Mouse (Mus musculus): ENCODE results near the gene Slc22a14. TPM values are rescaled to one million over a fixed set of nuclear protein-coding genes. Genes with fewer than 3 reads are reported as not detected.
A peak's percentile ranks its signal among the peaks of the same experiment; 100 is the strongest.

Slc22a14 gene
- polyA plus RNA-seq, 1 experiment from 2014 or later = not detected

DNA sequence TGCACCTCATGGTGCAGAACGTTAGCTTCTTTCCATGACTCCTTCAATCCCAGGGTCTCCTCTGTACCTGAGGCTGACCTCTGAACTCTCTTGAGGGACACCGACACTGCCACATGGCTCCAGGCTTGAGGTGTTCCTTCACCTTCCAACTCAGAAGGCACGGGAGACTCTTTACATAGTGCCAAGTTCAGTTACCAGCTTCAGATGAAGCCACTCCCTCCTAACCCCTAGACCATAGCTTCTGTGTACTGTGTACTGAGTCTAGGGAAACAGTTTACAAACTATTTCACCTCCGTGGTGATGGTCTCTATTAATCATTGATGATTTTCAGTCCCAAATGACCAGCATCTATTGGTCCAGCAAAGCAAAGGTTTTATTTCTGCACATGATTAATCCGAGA, 163.7 kb downstream of the Slc22a14 start:
- WGBS = 85% methylated on average over 5 of the region's 5 CpGs
- Histone ChIP-seq H3K9me3 (no peaks in the 10 kb centered on the region), H3K4me3 (no peak overlapping the region), H3K36me3 (no peaks in the 10 kb centered on the region), H3K27me3 (ENCODE audit: insufficient read depth, poor library complexity, severe bottlenecking) (no peaks in the 10 kb centered on the region), H3K27ac (no peak overlapping the region), H3K4me1 (no peaks in the 10 kb centered on the region)
- DNase-seq (ENCODE audit: low spot score) = no peak

DNA sequence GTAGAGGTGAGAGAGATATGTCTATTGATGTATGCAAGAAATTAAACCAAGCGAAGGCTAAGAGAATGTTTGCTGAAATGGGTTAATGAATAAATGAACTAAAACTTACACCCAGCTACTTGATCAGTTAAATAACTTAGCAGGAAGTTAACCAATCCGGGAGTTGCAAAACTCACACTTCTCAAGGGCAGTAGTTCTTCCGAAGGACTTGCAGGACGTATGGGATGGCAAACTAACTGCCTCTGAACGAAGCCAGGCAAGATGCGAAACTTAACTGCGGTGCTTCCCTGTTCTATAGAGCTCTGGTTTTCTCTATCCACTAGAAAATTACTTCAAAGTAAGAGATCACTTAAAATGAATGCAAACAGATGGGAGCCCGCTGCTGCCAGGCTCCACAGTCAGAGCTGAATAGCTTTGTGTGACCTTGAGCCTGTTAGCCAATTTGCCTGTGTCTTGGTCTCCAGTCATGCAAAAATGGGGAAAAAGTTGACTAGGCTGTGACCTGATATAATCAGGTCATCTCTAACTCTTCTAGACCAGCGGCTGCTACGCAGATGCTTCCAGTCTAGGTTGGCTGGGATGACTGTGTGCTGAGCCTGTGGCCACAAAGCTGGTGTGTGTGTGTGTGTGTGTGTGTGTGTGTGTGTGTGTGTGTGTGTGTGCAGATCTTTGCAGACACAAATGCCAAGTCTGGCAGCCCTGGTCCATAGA, 166.0 kb downstream of the Slc22a14 start:
- Histone ChIP-seq H3K36me3 (no peaks in the 10 kb centered on the region), H3K4me1 (no peaks in the 10 kb centered on the region), H3K4me3 (no peak overlapping the region), H3K9me3 (no peaks in the 10 kb centered on the region), H3K27ac (no peak overlapping the region), H3K27me3 (ENCODE audit: insufficient read depth, poor library complexity, severe bottlenecking) (no peaks in the 10 kb centered on the region)
- DNase-seq (ENCODE audit: low spot score) = no peak
- 84% methylated on average over 10 of the region's 10 CpGs for WGBS

DNA sequence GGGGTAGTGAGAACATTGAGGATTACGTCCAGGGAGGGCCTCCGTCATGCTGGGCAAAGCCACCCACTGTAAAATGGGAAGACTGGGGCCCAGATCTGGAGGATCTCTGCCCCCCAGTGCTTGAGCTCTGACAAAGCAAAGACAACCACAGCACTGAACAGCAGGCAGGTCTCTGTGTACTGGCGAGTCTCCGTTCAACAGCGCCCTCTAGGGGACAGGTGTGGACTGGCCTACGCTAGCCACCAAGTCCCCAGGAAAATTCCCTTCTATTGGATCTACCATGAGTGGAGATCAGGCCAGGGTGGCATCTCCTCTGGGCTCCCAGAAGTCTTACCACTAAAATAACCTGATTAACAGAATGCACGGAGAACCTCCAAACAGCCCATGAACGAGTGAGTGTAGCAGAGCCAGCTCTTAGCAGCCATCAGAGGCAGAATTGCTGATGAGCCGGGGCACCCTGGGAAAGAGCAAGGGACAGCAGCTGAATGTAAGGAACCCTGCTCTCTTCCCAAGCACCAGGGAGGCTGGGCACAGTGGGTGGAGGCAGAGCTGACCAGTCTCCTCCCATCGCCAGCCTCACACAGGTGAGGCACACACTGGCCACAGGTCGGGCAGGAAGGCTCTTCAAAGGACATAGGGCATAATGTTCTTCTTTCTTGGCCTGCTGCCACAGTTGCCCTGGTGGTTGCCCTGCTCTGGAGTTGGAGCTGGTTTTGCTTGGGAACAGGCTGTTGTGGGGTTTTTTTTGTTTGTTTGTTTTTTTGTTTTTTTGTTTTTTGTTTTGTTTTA, 173.0 kb downstream of the Slc22a14 start:
- Histone ChIP-seq H3K9me3 (no peaks in the 10 kb centered on the region), H3K27me3 (ENCODE audit: insufficient read depth, poor library complexity, severe bottlenecking) (no peaks in the 10 kb centered on the region), H3K36me3 (no peaks in the 10 kb centered on the region), H3K27ac (no peak overlapping the region), H3K4me3 (no peak overlapping the region), H3K4me1 (no peaks in the 10 kb centered on the region)
- DNase-seq (ENCODE audit: low spot score) = no peak
- 33% methylated on average over 11 of the region's 11 CpGs for WGBS

DNA sequence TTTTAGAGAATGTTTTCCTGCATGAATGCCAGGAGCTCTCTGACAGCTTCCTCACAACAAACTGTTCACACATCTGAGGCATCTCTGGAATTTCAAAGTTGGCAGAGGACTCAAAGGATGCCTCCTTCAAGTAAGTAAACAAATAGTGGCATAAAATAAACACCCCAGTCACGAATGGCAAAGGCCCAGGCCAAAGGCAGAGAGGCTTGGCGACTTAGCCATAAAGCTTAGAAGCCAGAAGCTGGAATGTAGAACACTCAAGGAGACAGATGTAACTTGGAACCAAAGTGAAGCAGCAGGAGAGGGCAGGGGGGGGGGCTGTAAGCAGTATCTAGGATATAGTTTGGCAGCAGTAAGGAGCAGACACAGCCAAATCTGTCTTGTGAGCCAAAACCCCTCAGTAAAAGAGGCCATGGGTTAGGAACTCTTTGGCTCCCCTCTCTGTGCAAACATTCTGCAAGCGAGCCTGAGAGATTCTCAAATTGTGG, 184.1 kb downstream of the Slc22a14 start:
- Histone ChIP-seq H3K27me3 (ENCODE audit: insufficient read depth, poor library complexity, severe bottlenecking) (no peaks in the 10 kb centered on the region; the same call in 1 of the 2 replicates), H3K9me3 (no peaks in the 10 kb centered on the region), H3K4me1 (peaks cover 13% of the 10 kb centered on the region; the same call in 1 of the 2 replicates), H3K4me3 (no peak overlapping the region), H3K27ac (no peak overlapping the region), H3K36me3 (no peaks in the 10 kb centered on the region)
- WGBS = 37% methylated on average over 3 of the region's 3 CpGs
- no peak for DNase-seq (ENCODE audit: low spot score)

DNA sequence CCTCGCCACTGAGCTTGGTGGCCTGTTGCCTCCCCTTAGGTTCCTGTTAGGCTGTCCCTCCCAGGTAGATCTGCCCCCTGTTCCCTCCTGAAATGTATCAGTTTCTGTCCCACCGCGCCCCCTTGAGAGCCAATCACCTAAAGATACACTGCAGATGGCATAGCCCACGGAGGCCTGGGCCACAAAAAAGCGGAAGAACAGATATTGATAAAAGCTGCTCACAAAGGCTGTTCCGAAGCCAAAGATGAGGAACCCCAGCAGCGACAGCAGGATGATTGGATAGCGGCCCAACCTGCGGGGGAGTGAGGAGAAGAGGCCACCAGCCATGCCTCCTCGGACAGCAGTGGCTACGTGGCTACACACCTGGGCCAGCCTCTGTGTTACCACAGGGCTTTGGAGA, 186.1 kb downstream of the Slc22a14 start:
- H3K4me3 ChIP-seq = no peak overlapping the region
- no peaks in the 10 kb centered on the region for H3K36me3 ChIP-seq
- 84% methylated on average over 11 of the region's 11 CpGs for WGBS
- DNase-seq (ENCODE audit: low spot score) = no peak
- peaks cover 13% of the 10 kb centered on the region; the same call in 1 of the 2 replicates for H3K4me1 ChIP-seq
- no peaks in the 10 kb centered on the region; the same call in 1 of the 2 replicates for H3K27me3 ChIP-seq (ENCODE audit: insufficient read depth, poor library complexity, severe bottlenecking)
- no peaks in the 10 kb centered on the region for H3K9me3 ChIP-seq
- H3K27ac ChIP-seq = no peak overlapping the region

DNA sequence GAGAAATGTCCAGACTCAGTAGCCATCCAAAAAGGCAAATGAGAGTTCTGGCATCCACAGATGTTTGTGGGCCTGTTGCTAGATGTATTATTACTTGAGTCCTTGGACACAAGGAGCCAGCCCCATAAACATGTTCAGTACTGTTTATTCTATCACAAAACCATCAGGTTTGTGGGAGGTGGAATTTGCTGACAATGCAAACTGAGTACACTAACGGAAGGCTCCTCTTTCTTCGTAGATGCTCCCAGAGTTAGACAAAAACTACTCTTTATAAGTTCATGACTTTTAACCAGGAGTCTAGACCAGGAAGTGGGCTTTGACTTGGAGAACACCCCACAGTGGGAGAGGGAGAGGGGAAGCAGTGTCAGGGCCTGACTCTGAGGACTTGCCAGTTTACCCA, 197.7 kb downstream of the Slc22a14 start:
- H3K4me3 ChIP-seq = no peak overlapping the region
- no peaks in the 10 kb centered on the region for H3K36me3 ChIP-seq
- no peak for DNase-seq (ENCODE audit: low spot score)
- no peaks in the 10 kb centered on the region; the same call in 1 of the 2 replicates for H3K27me3 ChIP-seq (ENCODE audit: insufficient read depth, poor library complexity, severe bottlenecking)
- 87% methylated on average over 2 of the region's 2 CpGs for WGBS
- no peaks in the 10 kb centered on the region for H3K4me1 ChIP-seq
- H3K9me3 ChIP-seq = no peaks in the 10 kb centered on the region
- H3K27ac ChIP-seq = no peak overlapping the region

DNA sequence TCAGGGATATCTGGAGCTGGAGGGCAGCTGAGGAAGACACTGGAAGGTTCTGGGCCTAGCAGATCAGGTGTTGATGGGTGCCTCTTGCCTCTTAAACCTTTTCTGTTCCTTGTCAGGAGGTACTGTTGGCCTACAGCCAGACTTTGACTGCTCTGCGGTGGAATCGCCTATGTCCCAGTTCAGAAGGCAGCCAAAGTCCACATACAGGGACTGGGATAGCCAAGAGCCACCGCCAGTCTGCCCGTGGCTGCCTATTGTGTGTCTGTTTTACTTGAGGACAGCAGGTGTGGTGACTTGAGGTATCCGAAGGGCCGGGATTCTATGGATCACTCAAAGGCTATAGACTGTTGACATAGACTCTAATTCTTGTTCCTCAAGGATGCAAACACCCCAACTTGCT, 199.8 kb downstream of the Slc22a14 start:
- Histone ChIP-seq H3K4me1 (no peaks in the 10 kb centered on the region), H3K27me3 (ENCODE audit: insufficient read depth, poor library complexity, severe bottlenecking) (no peaks in the 10 kb centered on the region), H3K4me3 (no peak overlapping the region), H3K27ac (no peak overlapping the region), H3K36me3 (no peaks in the 10 kb centered on the region), H3K9me3 (no peaks in the 10 kb centered on the region)
- no peak for DNase-seq (ENCODE audit: low spot score)
- 90% methylated on average over 6 of the region's 6 CpGs for WGBS

DNA sequence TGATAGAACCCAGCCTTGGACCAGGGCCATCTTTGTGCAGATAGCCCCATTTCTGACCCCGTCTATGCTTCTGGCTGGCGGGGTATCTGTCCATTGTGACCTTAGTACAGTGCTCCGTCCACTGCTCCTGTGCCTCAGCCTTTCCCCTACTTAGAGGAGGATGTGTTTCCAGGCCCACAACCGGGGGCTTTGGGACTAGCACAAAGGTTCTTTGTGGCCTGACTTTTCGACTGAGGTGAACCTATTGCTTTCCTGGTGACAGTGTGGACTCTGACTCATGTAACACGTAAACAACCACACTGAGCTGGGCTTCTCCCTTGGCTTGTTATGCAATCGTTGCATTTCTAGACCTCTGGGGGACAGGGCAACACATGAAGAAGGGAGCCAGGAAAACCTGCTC, 200.6 kb downstream of the Slc22a14 start:
- no peak overlapping the region for H3K27ac ChIP-seq
- no peaks in the 10 kb centered on the region for H3K4me1 ChIP-seq
- no peaks in the 10 kb centered on the region for H3K9me3 ChIP-seq
- DNase-seq (ENCODE audit: low spot score) = no peak
- H3K27me3 ChIP-seq (ENCODE audit: insufficient read depth, poor library complexity, severe bottlenecking) = no peaks in the 10 kb centered on the region
- no peak overlapping the region for H3K4me3 ChIP-seq
- 74% methylated on average over 7 of the region's 7 CpGs for WGBS
- H3K36me3 ChIP-seq = no peaks in the 10 kb centered on the region

DNA sequence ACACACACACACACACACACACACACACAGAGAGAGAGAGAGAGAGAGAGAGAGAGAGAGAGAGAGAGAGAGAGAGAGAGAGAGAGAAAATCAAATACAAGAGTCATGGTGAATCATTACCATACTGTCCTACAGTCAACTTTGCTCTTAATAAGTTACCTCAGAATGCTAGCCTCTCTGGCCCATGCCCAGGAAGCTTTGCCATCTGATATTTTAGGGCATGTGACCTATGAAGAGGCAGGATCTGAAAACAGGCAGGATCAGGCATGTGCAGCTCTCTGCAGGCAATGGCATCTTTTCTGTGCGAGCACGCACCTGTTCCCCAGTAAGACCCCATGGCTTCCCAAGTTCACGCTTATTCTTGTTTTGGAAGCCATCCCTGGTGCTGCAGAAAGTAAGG, 204.7 kb downstream of the Slc22a14 start:
- H3K27ac ChIP-seq = no peak overlapping the region
- H3K4me1 ChIP-seq = peaks cover 5% of the 10 kb centered on the region; the same call in 1 of the 2 replicates
- no peak overlapping the region for H3K4me3 ChIP-seq
- no peaks in the 10 kb centered on the region for H3K9me3 ChIP-seq
- no peak for DNase-seq (ENCODE audit: low spot score)
- peaks cover 18% of the 10 kb centered on the region for H3K27me3 ChIP-seq (ENCODE audit: insufficient read depth, poor library complexity, severe bottlenecking)
- H3K36me3 ChIP-seq = no peaks in the 10 kb centered on the region
- 83% methylated on average over 3 of the region's 3 CpGs for WGBS

DNA sequence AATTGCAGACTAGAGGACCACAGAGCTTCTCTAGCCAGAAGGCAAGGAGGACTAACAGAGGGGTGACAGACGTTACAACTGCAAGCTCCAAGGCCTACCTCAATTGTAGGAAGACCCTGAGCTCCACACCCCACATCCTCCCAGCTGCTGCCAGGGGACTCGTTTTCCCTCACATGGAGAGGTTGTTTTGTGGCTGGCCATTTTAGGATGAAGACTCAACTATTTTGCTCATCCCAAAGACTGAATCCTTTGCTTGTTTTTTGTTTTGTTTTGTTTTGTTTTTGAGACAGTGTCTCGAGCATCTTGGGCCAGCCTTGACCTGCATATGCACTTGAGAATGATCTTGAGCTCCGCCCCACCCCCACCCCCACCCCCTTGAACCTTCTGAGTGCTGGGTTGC, 206.5 kb downstream of the Slc22a14 start, which contains the start of gene Gm47289:
Gene Gm47289 (plus strand): TSS at position 301 of the 400 bp plus-strand sequence.
- no peak within 1 kb of the TSS for H3K27ac ChIP-seq
- no peak for DNase-seq (ENCODE audit: low spot score)
- no peak within 1 kb of the TSS for H3K4me3 ChIP-seq
- no peaks in the 10 kb centered on the region for H3K9me3 ChIP-seq
- 42% methylated on average over 4 of the region's 4 CpGs for WGBS
- no peaks in the 10 kb centered on the region for H3K36me3 ChIP-seq
- H3K27me3 ChIP-seq (ENCODE audit: insufficient read depth, poor library complexity, severe bottlenecking) = peaks cover 33% of the 10 kb centered on the region
- H3K4me1 ChIP-seq = peaks cover 5% of the 10 kb centered on the region; the same call in 1 of the 2 replicates

DNA sequence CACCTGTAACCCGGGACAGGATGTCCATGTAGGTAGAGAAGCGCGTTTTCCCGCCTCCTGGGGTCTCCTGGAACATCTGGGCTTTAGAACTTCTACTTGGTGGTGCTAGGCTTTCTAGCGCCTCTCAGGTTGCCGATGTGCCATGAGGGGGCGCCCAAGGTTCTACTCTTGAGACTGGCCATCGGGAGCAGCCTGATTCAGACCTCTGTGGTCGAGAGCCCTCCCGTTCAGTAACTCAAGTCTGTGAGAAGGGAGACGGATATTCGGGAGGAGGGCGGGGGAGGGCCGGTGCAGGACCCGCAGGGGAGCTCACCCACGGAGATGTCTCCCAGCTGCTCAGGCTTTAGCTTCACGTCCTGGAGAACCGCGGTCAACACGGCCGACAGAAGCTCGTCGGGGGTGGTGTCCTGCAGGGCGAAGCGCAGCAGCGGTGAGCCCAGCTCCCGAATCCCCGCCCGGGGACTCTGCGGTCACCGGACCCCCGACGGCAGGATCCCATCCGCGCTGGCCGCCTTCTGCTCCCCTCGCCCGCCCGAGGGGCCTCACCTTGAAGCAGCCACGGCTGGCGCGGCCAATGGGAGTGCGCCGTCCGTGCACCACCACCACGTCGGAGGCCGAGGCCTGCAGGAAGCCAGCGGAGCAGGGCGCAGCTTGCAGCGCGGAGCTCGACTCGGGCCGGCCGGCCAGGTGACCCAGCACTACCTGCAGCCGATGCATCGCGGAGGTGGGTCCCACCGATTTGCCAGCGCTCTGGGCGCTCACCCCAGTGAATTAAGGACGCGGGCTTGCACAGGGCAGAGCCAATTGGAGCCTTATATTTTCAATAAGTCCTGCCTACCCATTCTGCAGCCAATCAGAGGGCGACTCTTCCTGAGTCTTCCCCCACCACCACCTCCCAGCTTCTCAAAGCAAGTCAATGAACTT, 208.8 kb downstream of the Slc22a14 start, which contains the start of gene Acaa1b:
Gene Acaa1b (minus strand): TSS at position 816 of the 924 bp plus-strand sequence.
- Histone ChIP-seq H3K27ac (no peak within 1 kb of the TSS), H3K36me3 (no peaks in the 10 kb centered on the region), H3K4me1 (peaks cover 5% of the 10 kb centered on the region; the same call in 1 of the 2 replicates), H3K9me3 (no peaks in the 10 kb centered on the region), H3K27me3 (ENCODE audit: insufficient read depth, poor library complexity, severe bottlenecking) (peaks cover 39% of the 10 kb centered on the region), H3K4me3 (peak within 1 kb of the TSS; percentile 66)
- DNase-seq (ENCODE audit: low spot score) = peak; percentile 88
- WGBS = under 1% methylated on average over 65 of the region's 65 CpGs

DNA sequence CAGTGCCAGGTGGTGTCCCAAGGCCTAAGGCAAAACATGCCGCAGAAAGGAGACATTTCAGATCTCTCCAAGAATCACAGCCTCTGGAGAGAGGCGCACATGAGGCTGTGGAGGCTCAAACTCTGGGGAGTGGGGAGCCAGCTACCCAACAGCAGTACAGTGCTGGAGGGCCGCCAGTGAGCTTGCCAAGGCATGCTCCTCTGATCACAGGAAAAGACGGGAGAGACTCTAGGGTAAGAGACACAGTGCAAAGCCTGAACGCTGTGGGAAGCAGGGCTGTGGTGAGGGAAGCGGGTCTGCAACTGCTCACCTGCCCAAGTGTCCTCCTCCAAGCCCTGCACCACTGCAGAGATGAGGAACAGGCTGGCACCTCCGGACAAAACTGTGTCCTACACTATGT, 209.5 kb downstream of the Slc22a14 start:
- H3K36me3 ChIP-seq = no peaks in the 10 kb centered on the region
- peaks cover 5% of the 10 kb centered on the region; the same call in 1 of the 2 replicates for H3K4me1 ChIP-seq
- H3K27ac ChIP-seq = no peak overlapping the region
- H3K4me3 ChIP-seq = no peak overlapping the region
- WGBS = 48% methylated on average over 7 of the region's 7 CpGs
- H3K9me3 ChIP-seq = no peaks in the 10 kb centered on the region
- no peak for DNase-seq (ENCODE audit: low spot score)
- peaks cover 39% of the 10 kb centered on the region for H3K27me3 ChIP-seq (ENCODE audit: insufficient read depth, poor library complexity, severe bottlenecking)

Data from heart, embryonic 10.5 days (tissue).